Mouse (Mus musculus) hindbrain, embryonic 13.5 days (tissue): Measurements from ENCODE around the gene Rnf19b. TPM values are rescaled to one million over a fixed set of nuclear protein-coding genes. Genes with fewer than 3 reads are reported as not detected.

Experiments
- ATAC-seq: fragments of 200-750 bp; cut with Nextera tagmentation; 2 replicates; pipeline ENCODE4 v1.8.0; 2017; ENCODE audit warnings: moderate TSS enrichment; ENCODE audit not compliant: low FRiP score
- H3K27ac ChIP-seq: fragments of 300-500 bp; sonication (generic); 2 replicates; pipeline ENCODE4 v1.5.1; 2015; ENCODE audit warnings: inconsistent platforms, mild to moderate bottlenecking, moderate library complexity
- H3K27me3 ChIP-seq: fragments of 300-500 bp; sonication (generic); 2 replicates; pipeline ENCODE4 v1.6.1; 2015; ENCODE audit warnings: mild to moderate bottlenecking, inconsistent platforms
- H3K36me3 ChIP-seq: fragments of 300-500 bp; sonication (generic); 2 replicates; pipeline ENCODE4 v1.6.1; 2015; ENCODE audit warnings: mild to moderate bottlenecking, inconsistent platforms
- H3K4me1 ChIP-seq: fragments of 300-500 bp; sonication (generic); replicated peaks from 2 replicates; pipeline ENCODE4 v1.6.1; 2015; ENCODE audit warnings: inconsistent platforms
- H3K4me2 ChIP-seq: fragments of 300-500 bp; sonication (generic); 2 replicates; pipeline ENCODE4 v1.6.1; 2015; ENCODE audit warnings: inconsistent platforms, mild to moderate bottlenecking, moderate library complexity
- H3K4me3 ChIP-seq: fragments of 300-500 bp; sonication (generic); 2 replicates; pipeline ENCODE4 v1.5.1; 2015; ENCODE audit warnings: mild to moderate bottlenecking, inconsistent platforms
- H3K9ac ChIP-seq: fragments of 300-500 bp; sonication (generic); 2 replicates; pipeline ENCODE4 v1.6.1; 2015; ENCODE audit warnings: mild to moderate bottlenecking, inconsistent platforms
- H3K9me3 ChIP-seq: fragments of 300-500 bp; sonication (generic); 2 replicates; pipeline ENCODE4 v1.6.1; 2016; ENCODE audit warnings: inconsistent platforms
- WGBS: fragments of 180-500 bp; shearing (Covaris S2); methylation state at CpG from one replicate; pipeline ENCODE4 v1.1.7; 2015; 5-methylcytosine and 5-hydroxymethylcytosine counted together
- polyA plus RNA-seq: library from polyadenylated mRNA; unstranded; fragments of >200 nt; fragmentation: Nextera tagmentation; extraction: Ambion mirVana; gene quantifications from 2 replicates; pipeline ENCODE4 v1.2.1, GENCODE M21; 2015

The Rnf19b gene
- polyA plus RNA-seq, 1 experiment from 2014 or later = 25.3 TPM

DNA sequence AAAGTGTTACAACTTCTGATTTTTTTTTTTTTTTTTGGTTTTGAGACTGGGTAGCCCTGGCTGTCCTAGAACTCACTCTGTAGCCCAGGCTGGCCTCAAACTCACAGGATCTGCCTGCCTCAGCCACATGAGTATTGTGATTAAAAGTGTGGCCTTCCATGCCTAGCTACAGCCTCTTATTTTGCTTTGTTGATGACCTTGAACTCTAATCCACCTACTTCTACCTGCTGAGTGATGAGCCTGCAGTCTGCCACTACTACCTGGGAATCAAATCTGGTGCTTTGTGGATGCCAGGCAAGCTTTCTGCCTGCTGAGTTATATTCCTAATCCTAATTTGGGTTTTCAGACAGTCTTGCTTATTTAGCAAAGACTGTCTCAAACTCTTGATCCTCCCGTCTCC lies 3.4 kb downstream of the Rnf19b start:
- Histone ChIP-seq H3K9me3 (no peaks in the 10 kb centered on the region), H3K4me2 (peak overlapping the region; percentile 25; the same call in 1 of the 2 replicates), H3K9ac (no peak overlapping the region), H3K27me3 (no peaks in the 10 kb centered on the region), H3K4me1 (peaks cover 39% of the 10 kb centered on the region), H3K36me3 (no peaks in the 10 kb centered on the region), H3K4me3 (no peak overlapping the region), H3K27ac (no peak overlapping the region)
- no peak for ATAC-seq
- WGBS = 96% methylated on average over 1 of the region's 1 CpGs

DNA sequence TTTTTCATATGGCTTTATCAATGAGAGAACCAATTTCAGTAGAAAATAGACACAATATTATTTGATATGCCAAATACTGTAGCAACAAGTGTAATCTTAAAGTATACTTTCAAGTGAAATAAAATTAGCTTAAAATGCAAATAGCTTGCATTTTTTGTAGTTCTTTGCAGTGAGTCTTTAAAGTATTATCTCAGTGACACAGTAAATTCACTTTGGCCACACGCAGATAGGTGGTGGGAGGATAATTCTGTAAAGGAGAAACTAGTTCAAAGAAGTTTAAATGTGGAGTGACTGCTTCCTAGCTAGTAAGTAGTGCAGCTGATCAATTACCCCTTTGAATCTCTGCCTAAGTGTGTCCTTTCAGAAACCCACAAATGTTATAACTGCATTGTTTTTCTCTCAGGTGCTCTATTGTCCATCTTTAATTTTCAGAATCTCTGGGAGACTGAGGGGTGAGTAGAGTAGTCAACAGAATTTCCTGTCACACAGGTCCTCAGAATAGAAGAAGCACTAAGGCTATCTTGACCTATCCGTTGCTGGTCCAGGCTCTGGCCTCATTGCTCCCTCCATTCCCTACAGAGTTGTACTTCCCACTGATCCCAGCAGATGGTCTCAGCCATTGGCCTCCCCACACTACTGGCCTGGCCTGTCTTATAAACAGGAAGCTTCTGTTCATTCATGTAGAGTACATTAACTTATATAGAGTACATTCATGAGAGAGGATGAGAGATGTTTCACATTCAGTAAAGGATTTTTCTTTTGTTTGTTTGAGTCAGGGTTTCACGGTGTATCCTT lies 4.4 kb downstream of the Rnf19b start:
- Histone ChIP-seq H3K36me3 (no peaks in the 10 kb centered on the region), H3K9ac (no peak overlapping the region), H3K9me3 (no peaks in the 10 kb centered on the region), H3K27me3 (no peaks in the 10 kb centered on the region), H3K4me3 (no peak overlapping the region), H3K27ac (no peak overlapping the region), H3K4me2 (no peak overlapping the region), H3K4me1 (peaks cover 32% of the 10 kb centered on the region)
- WGBS = 90% methylated on average over 3 of the region's 3 CpGs
- no peak for ATAC-seq

DNA sequence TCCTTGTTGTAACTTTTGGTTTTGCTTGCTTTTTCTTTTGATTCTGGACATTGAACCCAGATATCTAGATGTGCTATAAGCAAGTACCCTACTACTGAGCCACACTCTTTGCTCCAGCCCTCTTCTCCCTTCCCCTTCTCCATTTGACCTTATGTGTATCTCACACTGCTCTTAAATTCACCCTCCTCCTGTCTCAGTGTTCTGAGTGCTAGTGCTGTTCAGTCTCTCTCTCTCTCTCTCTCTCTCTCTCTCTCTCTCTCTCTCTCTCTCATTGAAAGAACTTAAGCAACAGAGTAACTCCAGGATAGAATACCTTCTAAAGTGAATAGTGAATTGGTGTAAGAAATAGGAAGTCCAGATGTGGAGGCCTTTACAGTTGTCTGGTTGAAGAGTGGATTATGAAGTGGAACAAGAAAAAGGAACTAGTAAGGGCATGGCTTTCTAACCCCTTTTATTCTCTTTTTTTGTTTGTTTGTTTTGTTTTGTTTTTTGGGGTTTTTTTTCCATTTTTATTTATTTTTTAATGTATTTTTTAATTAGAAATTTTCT lies 7.7 kb downstream of the Rnf19b start:
- no peaks in the 10 kb centered on the region for H3K27me3 ChIP-seq
- no peak overlapping the region for H3K27ac ChIP-seq
- no peak for ATAC-seq
- no peaks in the 10 kb centered on the region for H3K36me3 ChIP-seq
- H3K4me3 ChIP-seq = no peak overlapping the region
- H3K9me3 ChIP-seq = no peaks in the 10 kb centered on the region
- H3K4me2 ChIP-seq = no peak overlapping the region
- no peak overlapping the region for H3K9ac ChIP-seq
- peaks cover 17% of the 10 kb centered on the region for H3K4me1 ChIP-seq

DNA sequence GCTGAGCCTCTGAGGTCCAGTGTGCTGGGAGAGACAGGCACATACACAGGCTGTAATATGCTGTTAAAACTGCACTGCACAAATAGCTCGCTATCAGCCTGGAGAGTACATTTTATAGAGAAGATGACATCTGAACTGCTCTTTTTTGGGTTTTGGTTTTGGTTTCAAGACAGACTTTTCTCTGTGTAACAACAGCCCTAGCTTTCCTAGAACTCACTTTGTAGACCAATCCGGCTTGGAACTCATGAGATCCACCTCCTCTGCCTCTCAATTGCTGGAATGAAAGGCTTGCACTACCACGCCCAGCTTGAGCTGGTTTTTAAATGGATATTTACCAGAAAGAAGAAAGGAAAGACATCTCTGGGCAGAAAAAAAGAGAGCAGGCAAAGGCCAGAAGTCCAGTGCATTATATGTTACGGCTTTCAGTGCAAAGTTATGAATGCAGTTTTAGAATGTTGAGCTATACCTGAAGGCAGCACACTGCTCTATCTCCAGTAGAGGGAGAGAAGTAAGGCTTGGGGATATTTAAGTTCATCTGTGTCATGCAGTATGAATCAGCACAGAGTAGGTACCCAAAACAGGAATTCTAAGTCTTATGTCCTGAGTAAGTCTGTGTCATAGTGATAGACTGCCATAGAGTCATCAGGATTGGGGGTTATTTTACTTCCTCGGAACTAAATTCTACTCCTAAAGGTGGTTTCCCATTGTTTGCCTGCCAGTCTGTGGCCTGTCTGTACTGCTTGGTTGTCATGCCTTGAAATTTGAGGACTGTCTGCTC lies 9.8 kb downstream of the Rnf19b start:
- Histone ChIP-seq H3K4me2 (no peak overlapping the region), H3K36me3 (no peaks in the 10 kb centered on the region), H3K4me3 (no peak overlapping the region), H3K27me3 (no peaks in the 10 kb centered on the region), H3K4me1 (peaks cover 7% of the 10 kb centered on the region; the same call in 1 of the 2 replicates), H3K27ac (no peak overlapping the region), H3K9ac (no peak overlapping the region), H3K9me3 (no peaks in the 10 kb centered on the region)
- WGBS = 92% methylated on average over 5 of the region's 5 CpGs
- ATAC-seq = no peak

DNA sequence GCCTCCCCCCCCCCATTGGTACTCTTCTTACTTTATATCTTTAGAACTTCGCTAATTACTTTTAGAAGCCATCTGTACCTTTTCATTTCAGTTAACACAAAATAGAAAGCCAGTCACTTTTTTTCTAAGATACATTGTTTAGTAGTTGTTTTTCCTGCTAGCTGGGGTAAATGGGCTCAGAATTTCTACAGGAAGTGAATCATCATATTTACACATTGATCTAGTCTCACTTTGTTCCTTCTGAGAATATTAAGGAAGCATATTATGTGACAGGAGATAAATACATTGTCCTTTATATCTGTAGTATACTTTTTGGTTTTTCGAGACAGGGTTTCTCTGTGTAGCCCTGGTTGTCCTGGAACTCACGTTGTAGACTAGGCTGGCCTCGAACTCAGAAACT lies 10.8 kb downstream of the Rnf19b start:
- Histone ChIP-seq H3K9ac (no peak overlapping the region), H3K4me2 (no peak overlapping the region), H3K36me3 (peaks cover 6% of the 10 kb centered on the region), H3K27ac (no peak overlapping the region), H3K9me3 (no peaks in the 10 kb centered on the region), H3K27me3 (no peaks in the 10 kb centered on the region), H3K4me3 (no peak overlapping the region), H3K4me1 (0 out of 2 replicates have a peak, but pooled peaks cover 3% of the 10 kb centered on the region)
- WGBS = 95% methylated on average over 4 of the region's 4 CpGs
- ATAC-seq = no peak

DNA sequence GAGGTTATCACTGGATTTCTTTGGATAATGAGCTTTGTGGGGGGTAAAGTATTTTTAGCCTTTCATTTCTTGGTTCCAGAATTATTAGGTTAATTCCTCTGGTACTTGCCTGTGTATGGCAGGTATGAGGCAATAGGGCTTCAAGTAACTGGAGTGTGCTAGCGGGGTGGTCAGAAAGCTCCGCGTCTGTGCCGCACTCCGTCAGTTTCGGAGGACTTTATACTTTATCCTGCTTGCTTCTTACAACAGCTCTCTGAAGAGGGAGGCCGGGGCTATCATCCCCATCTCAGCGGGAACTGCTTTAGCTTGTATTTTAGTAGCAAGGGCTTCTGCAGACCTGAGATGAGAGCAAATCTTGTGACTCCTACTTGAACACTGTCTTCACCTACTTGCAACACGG lies 21.1 kb downstream of the Rnf19b start:
- H3K27ac ChIP-seq = no peak overlapping the region
- H3K4me1 ChIP-seq = no peaks in the 10 kb centered on the region
- H3K36me3 ChIP-seq = peaks cover 96% of the 10 kb centered on the region
- H3K9ac ChIP-seq = no peak overlapping the region
- no peak overlapping the region for H3K4me2 ChIP-seq
- ATAC-seq = no peak
- no peaks in the 10 kb centered on the region for H3K9me3 ChIP-seq
- no peaks in the 10 kb centered on the region for H3K27me3 ChIP-seq
- 97% methylated on average over 9 of the region's 9 CpGs for whole genome bisulfite sequencing
- H3K4me3 ChIP-seq = no peak overlapping the region

DNA sequence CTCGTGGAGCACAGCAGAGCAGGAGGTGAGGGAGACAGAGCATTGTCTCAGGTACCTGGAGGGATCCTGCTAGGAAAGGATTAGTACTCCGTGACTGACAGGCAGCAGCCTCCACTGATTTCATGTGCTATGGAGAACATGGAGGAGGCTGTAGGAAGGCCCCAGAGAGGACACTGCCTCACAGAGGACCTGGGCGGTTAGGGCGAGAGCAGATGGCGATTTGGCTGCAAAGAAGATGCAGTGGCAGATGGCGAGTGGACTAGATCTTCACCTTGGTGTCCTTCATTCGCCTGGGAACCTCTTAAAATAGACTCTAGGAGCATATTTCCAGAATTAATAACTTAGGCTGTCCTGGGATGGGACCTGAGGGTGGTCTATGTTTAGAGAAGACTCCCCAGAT lies 23.0 kb downstream of the Rnf19b start:
- Histone ChIP-seq H3K36me3 (peaks cover 84% of the 10 kb centered on the region), H3K4me2 (no peak overlapping the region), H3K4me3 (no peak overlapping the region), H3K27me3 (no peaks in the 10 kb centered on the region), H3K4me1 (no peaks in the 10 kb centered on the region), H3K9ac (no peak overlapping the region), H3K9me3 (no peaks in the 10 kb centered on the region), H3K27ac (no peak overlapping the region)
- WGBS = 87% methylated on average over 7 of the region's 7 CpGs
- no peak for ATAC-seq

DNA sequence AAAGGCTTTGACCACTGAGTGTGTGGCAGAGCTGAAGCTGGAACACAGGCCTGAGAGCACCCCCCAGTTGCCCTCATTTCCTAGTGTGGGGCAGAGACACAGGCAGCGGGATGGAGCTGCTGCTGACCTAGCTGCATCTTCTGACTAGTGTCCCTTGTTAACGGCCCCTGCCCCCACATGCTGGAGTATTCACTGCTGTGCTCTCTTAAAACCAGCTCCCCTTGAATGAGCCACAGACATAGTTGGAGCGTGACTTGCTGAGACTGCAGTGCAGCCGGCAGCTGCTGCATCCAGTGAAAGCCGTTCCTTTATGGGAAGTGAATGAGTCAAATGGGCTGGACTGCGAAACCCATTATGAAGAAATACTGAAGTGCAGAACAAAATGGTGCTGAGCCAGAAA lies 23.4 kb downstream of the Rnf19b start:
- Histone ChIP-seq H3K4me2 (no peak overlapping the region), H3K9me3 (no peaks in the 10 kb centered on the region), H3K4me1 (no peaks in the 10 kb centered on the region), H3K9ac (no peak overlapping the region; the same call in 1 of the 2 replicates), H3K27me3 (no peaks in the 10 kb centered on the region), H3K27ac (0 out of 2 replicates have a peak overlapping the region, but pooled peaks have one; percentile 30), H3K36me3 (peaks cover 79% of the 10 kb centered on the region), H3K4me3 (no peak overlapping the region)
- ATAC-seq = no peak
- 72% methylated on average over 6 of the region's 6 CpGs for WGBS

DNA sequence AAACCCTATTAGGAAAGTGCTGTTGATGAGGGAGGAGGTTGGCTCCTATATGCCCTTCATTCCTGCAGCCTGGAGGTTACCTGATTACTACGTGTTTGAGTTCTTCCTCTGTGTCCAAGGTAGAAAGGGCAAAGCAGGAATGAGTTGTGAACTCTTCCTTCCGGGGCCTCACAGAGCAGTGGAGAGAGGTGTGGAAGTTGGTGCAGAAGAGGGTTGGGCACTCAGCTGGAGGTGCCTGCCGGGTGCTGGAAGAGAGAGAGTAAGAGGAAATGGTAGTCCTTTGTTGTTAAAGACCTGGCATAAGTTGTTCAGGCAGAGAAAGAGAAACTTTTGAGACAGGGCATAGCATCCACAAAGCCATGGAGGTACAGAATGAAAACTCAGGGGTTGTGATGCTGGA lies 23.9 kb downstream of the Rnf19b start:
- no peak for ATAC-seq
- Histone ChIP-seq H3K27ac (peak overlapping the region; percentile 30; the same call in 1 of the 2 replicates), H3K4me1 (no peaks in the 10 kb centered on the region), H3K9me3 (no peaks in the 10 kb centered on the region), H3K36me3 (peaks cover 75% of the 10 kb centered on the region), H3K4me3 (no peak overlapping the region), H3K9ac (no peak overlapping the region; the same call in 1 of the 2 replicates), H3K4me2 (no peak overlapping the region), H3K27me3 (peaks cover 1% of the 10 kb centered on the region; the same call in 1 of the 2 replicates)
- WGBS = 91% methylated on average over 3 of the region's 3 CpGs

DNA sequence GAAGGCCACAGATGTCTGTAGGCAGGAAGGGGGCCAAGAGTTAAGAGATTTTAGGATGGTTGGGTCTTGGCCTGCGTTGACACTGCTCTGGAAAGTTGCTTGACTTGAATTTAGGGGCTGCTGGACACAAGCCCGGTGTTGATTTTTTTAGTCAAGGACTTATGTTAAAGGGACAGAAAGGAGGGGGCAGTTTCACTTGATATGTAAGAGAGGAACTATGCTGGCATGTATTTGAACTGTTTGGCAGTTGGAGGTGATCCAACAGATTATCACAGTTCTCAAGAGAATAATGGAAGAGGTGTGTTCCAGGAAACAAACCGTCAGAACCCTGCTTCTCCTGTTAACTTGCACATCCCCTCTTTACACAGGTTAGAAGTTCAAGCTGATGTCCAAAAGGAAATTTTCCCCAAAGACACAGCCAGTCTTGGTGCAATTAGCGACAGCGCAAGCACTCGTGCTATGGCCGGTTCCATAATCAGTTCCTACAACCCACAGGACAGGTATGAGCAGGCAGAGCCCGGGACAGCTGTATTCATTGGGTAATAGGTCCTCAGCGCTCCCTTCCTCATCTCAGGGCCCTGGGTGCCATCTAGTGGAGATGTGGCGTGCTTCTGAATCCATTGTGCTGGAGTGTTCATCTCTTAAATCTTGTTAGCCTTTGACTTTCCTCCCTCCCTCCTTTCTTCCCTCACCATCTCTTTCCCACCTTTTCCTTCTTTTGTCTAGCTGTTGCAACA lies 24.5 kb downstream of the Rnf19b start:
- Histone ChIP-seq H3K9me3 (no peaks in the 10 kb centered on the region), H3K27me3 (peaks cover 3% of the 10 kb centered on the region; the same call in 1 of the 2 replicates), H3K4me1 (no peaks in the 10 kb centered on the region), H3K9ac (peak overlapping the region; percentile 9; the same call in 1 of the 2 replicates), H3K4me3 (no peak overlapping the region), H3K4me2 (no peak overlapping the region), H3K36me3 (peaks cover 69% of the 10 kb centered on the region), H3K27ac (no peak overlapping the region)
- WGBS = 58% methylated on average over 10 of the region's 10 CpGs
- ATAC-seq = peak; percentile 63; the same call in 1 of the 2 replicates

DNA sequence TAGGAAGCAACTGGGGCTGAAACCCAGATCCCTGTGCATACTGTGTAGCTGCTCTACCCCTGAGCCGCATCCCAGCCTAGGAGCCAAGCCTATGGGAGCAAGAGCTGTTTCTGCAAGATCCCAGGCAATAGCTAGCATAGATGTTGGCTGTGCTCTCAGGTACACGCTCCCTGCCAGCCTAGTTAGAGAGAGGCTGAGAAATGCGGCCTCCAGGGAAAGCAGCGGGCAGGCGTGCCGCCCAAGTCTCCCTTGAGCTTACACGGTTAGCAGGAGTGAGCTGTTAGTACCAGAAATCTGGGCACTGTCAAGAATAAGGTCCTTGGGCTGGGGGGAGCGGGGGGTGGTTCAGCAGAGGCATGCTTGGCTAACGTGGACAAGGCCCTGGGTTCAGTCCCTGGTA lies 26.8 kb downstream of the Rnf19b start:
- Histone ChIP-seq H3K27me3 (peaks cover 3% of the 10 kb centered on the region; the same call in 1 of the 2 replicates), H3K4me2 (no peak overlapping the region), H3K9me3 (no peaks in the 10 kb centered on the region), H3K9ac (peak overlapping the region; percentile 49; the same call in 1 of the 2 replicates), H3K4me1 (no peaks in the 10 kb centered on the region), H3K36me3 (peaks cover 45% of the 10 kb centered on the region), H3K27ac (no peak overlapping the region), H3K4me3 (no peak overlapping the region)
- WGBS = 93% methylated on average over 9 of the region's 9 CpGs
- ATAC-seq = no peak

DNA sequence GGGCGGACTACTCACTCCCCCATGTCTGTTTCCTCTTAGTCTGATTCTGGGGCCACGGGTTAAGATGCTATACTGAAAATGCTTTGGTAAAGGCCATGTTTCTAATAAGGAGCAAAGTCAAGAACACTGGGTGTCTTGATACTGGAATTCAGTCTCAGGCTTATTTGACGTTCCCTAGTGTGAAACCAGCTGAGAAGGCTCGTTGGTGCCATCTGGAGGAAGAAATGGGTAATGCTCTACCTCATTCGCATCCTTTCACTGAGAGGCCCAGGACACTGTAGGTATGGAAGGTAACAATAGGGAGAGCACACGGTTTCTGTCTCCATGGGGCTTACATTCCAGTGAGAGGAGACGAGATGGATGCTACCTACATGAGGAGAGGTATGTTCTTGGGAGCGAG lies 28.0 kb downstream of the Rnf19b start:
- Histone ChIP-seq H3K4me2 (no peak overlapping the region), H3K4me1 (no peaks in the 10 kb centered on the region), H3K4me3 (no peak overlapping the region), H3K27me3 (peaks cover 3% of the 10 kb centered on the region; the same call in 1 of the 2 replicates), H3K9ac (no peak overlapping the region), H3K27ac (no peak overlapping the region), H3K36me3 (peaks cover 33% of the 10 kb centered on the region), H3K9me3 (no peaks in the 10 kb centered on the region)
- ATAC-seq = no peak
- WGBS = 30% methylated on average over 8 of the region's 8 CpGs
